Mouse (Mus musculus) CH12F3 (cell line): ENCODE measurements around the gene Tnfrsf13c.

Experiments used
- in situ Hi-C: fragments of 300-500 bp; cut with MboI; formaldehyde crosslinking; loops from 2 replicates; pipeline ENCODE4 v1.14.3; 2020; ENCODE audit warnings: low sequenced_read_pairs

Gene Tnfrsf13c

GRCm38 (mm10) chr15:82230098-82230611, 6.0 kb upstream of the Tnfrsf13c start:
- in situ Hi-C loops = no loop called here

- in situ Hi-C loops = no loop called here
Measured at GRCm38 (mm10) chr15:82229542-82230045, 5.4 kb upstream of the Tnfrsf13c start.

DNA sequence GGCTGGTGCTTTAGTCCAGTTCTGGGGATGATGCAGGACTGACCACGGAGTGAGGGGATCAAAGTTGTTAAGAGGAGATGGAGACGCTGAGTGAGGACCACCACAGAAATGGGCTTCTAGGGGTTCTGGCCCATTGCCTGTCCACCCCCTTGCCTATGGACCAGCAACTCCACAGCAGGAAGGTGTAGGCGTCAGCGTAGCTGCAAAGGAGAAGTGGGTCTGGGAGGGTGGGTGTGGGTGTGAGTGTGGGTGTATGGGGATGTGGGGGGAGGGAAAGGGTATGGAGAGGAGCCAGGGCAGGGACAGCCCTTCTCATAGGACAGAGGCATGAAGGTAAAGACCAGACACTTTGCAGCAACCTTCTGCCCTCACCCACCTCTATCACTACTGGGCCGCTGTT, 1.6 kb upstream of the Tnfrsf13c start:
- in situ Hi-C loops = no loop called here

DNA sequence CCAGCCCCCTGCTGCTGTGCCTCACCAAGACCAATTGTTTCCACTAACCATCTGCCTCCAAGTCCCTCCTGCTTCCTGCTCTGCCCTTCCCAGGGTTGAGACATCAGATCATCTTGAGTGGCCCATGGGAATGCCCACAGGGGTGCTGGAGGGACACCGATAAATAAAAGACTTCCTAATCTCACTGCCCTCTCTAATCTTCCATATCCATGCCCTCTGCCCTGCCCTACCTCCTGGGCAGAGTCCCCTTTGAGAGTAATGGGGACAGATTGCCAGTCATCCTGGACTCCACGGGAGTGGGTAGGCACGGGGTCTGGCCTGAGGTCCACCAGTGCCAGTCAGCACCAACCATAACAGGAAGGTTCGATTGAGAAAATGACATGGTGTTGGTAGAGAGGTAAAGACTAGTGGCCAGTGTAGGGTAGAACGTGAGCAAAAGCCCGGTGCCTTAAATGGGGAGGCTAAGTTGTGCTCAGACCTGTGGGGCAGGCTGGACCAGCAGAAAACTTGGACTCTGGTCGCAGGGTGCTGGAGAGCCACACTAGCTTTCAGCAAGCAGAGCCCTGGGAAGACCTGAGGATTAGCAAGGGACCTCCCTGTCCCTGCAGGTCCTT, 540 bp upstream of the Tnfrsf13c start:
- in situ Hi-C loops = no loop called here

DNA sequence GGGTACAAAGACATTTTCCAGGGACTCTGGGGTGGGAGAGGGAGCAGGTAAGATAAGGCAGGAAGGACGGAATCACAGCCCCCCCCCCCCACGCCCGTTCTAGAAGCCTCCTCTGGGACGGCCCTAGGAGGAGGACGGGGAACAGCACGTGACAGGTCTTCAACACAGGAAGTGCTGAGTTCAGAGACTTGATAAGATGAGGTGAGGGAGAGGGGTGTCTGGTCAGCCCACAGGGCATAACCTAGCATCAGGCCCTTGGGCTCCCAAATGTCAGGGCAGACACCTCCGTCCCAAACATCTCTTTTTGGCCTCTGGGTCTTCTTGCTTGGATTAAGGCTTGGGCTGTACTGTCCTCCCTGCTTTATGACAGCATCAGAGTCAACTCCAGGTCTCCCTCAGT, 918 bp downstream of the Tnfrsf13c start:
- in situ Hi-C loops = no loop called here

DNA sequence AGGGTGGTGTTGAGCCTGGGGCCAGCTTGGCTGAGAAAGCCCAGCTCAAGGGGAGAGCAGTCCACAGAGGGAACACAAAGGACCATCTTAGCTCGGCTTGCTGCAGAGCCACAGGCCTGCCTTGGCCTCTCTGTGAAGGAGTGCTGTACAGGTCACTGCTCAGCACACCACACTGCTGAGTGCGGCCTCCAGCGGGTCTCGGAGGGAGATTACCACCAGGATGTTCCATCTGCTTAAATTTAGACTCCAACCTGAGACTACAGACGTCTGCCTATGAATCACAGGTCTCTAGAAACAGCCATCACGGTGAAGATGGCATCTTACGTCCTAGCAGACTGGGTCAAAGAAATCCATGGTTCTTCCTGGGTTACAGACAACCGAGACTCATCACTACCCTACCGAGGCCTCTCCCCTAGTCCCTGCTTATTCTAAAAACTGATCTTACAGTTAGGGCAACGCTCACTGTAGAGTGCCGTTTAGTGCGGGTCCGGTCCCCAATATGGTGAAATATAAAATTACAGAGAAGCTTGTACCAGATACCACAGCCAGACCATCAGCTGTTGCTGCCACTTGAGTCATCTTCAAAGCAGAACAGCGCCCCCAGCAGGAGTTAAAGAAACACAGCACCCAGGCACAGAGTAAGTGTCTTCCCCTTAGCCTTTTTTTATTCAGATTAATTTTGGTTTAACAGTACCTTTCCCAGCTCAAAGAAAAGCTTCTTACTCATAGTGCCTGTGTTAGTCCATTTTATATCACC, 2.9 kb downstream of the Tnfrsf13c start:
- in situ Hi-C loops = no loop called here

DNA sequence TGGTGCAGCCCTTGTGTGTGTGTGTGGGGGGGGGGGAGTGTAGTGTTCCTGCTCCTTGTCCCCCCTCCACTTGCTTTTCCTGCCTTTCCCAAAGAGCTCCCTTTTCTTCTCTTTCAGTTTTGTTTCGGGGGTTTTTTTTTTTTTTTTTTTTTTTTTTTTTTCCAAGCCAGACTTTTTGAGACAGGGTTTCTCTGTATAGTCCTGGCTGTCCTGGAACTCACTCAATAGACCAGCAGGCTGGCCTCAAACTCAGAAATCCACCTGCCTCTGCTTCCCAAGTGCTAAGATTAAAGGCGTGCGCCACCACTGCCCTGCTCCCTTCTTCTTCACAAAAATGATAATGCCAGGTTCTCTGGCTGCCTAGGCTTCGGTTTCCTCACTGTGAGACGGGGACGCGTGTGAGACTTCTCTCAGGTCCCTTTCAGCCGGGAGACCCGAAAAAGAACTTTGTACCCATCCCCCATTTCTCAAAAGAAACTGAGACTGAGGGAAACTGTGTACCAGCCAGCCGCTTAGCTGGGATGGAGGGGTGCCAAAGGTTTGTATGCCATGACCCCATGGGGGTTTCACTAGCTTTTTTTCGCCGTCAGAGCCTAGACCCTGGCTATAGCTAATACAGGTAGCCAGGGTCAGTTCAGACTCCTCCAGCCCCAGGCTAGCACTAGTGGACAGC, 4.0 kb downstream of the Tnfrsf13c start:
- in situ Hi-C loops = no loop called here

GRCm38 (mm10) chr15:82218778-82219666, 5.1 kb downstream of the Tnfrsf13c start:
- in situ Hi-C loops = no loop called here

DNA sequence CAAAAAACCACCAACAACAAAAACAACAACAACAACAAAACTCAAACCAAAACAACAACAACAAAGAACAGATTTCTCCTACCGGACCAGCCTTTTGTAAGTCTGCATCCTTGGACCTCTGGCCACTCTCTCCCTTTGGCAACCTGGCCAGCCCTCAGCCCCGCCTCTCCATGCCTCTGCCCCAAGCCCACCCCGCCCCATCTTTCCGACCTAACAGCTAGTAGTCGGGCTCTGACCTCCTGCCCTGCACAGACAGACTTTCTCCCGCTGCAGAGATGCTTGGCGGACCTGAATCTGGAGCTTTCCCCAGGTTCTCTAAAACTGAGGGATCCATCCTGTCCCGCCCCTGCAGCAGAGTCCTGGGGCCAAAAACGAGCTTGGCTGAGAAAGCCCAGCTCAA, 6.2 kb downstream of the Tnfrsf13c start:
- in situ Hi-C loops = no loop called here

- in situ Hi-C loops = no loop called here
Measured at GRCm38 (mm10) chr15:82217039-82217438, 7.1 kb downstream of the Tnfrsf13c start.

DNA sequence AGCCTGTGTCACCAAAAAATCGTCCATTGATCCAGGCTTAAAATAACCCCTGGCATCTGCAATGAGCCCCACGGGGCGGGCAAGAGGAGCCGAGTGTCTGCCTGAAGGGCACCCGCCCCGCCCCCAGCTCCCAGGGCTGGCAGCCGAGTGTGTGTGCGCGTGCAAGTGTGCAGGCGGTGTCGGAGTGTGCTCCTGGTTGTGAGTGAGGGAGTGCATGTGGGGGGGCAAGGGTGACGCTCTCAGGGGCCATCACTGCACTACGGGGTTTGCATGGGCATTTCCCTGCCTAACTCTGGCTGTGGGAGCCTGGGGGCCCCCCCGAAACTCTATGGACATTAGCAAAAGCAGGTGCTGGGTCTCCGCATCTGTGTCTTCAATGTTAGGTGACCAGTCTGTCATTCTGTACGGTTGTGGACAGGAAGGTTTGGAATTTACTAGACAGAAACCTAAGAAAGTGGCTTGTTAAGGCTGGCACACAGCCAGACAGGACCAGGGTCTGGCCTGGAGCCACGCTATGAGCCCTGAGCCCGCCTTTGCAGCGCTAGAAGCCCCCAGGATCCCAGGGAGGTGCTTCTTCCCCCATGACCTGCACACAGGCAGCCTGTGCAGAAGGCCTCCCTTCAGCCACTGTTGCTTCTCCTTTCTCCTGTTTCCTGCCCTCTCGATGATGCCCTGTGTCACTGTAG, 7.9 kb downstream of the Tnfrsf13c start:
- in situ Hi-C loops = no loop called here

DNA sequence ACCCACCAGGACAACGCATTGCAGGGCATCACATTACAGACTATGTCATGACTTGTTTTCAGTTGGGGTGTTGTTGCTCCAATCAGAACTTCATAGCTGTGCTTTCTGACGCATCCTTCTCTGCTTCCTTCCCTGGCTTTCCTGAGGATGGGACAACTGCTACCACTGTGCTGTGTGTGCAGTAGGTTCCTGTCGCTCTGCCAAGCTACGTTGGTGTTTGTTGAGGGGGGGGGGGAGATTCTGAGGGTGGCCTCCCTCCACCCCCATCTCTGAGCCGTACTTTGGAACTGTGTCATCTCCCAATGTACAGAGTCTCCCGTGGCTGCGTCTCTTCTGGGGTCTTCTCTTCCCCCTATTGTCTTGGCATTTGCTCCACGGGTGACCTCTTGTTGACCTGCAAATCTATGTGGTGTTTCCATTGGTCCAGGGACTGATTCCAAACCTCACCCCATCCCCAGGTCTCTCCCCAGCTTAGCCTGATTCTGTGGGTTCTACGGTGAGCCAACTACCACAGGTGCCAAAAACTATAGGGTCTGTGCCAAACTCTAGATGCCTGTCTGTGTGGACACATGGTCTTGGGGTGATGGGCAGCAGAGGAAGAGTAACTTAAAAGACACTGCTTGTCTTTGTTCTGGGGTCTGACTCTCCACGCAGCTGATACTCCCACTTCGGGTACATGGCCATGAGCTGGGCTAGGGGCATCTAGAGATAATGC, 8.7 kb downstream of the Tnfrsf13c start:
- in situ Hi-C loops = no loop called here

DNA sequence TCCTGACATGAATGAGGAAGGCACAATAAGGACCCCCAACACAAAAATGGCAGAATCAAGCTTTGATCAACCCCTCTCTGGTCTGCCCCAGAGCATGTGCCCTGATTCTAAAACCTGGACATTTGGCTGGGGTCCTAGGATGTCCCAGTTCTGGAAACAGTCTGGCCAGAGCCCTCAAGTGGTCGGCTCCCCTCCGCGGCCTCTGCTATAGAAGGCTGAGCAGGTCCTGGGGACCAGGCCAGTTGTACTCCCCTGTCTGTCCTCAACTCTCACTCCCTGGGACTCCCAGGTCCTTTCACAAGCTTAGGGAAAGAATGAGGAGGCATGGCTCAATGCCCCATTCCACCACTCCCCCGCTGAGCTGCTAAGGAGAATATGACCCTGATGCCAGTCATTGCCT, 10.9 kb downstream of the Tnfrsf13c start:
- in situ Hi-C loops = no loop called here

- in situ Hi-C loops = no loop called here
Measured at GRCm38 (mm10) chr15:82212752-82213063, 11.5 kb downstream of the Tnfrsf13c start, which contains the start of gene Shisa8. TSS of gene Shisa8 (minus strand) at chr15:82212815.

- in situ Hi-C loops = no loop called here
Measured at GRCm38 (mm10) chr15:82211911-82212751, 12.0 kb downstream of the Tnfrsf13c start.

DNA sequence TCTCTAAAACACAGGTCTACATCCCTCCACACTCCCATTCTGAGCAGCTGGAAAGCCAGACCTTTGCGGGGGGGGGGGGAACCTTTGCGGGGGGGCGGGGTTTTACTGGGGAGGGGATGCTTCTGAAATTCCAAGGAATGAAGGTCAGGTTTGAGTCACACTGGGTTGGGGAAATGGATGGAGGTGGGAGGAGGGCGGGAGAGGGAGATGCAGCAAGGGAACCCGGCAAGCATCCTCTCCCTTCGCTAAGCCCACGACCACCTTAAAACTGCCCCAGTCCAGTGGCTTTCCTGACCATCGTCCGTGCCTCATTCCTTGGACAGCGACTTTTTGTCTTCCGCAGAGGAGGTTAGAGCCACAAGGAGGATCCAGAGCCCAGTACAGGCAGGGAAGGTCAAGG, 12.9 kb downstream of the Tnfrsf13c start:
- in situ Hi-C loops = no loop called here

DNA sequence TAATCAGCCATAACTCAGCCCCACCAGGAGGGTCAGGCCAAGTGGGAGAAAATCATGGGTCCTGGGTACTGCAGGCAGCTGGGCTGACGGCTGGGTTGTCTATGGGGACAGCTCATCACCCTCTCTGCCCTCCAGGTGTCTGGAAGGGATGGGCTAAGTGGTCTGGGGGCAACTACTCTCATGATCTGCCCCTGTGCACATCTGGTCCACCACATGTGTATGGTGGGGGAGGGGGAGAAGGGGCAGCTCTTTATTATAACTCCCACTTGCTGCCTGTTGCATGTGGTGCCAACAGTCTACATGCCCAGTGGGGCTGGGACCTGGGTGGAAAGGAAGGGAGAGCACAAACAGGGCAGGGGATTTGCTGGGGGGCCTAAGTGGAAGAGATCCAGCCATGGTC, 13.4 kb downstream of the Tnfrsf13c start:
- in situ Hi-C loops = no loop called here

- in situ Hi-C loops = no loop called here
Measured at GRCm38 (mm10) chr15:82209295-82210050, 14.7 kb downstream of the Tnfrsf13c start.
